9 mouse cellular contexts compared by ENCODE assay signal in genomic region chr8:84485864-84486263, GRCm38 (mm10).
DNase-seq lines count a peak whose midpoint lies in the region; ATAC-seq lines count a peak whose summit lies in the region.
"Had no signal": no experiment of that assay in that cellular context is flagged by ENCODE, and none has a peak within 500 bp of the region (broad histone marks: within the 10 kb centered on the region; RNA-seq: fewer than 3 reads in every experiment).

No protein-coding gene starts in this region.

- H3K4me3 ChIP-seq in hindbrain, embryonic 13.5 days, result no peak overlapping the region
- H3K4me3 ChIP-seq in hindbrain, embryonic 11.5 days (ENCODE audit: low read depth, low read length), result no peak overlapping the region

- peaks cover 9% of the 10 kb centered on the region; the same call in 1 of the 2 replicates for H3K4me1 ChIP-seq in hindbrain, embryonic 13.5 days (replicated peaks)
- no peaks in the 10 kb centered on the region for H3K4me1 ChIP-seq in hindbrain, embryonic 11.5 days (replicated peaks; ENCODE audit: control insufficient read depth, insufficient read depth, low read length)

- DNase-seq in hindbrain, embryonic 11.5 days (ENCODE audit: low spot score), result no peak
- DNase-seq in brain, adult 2 months (ENCODE audit: low read depth, low spot score), result peak; percentile 98
- DNase-seq in cerebellum, postnatal 4 days (ENCODE audit: low spot score in 2 of 2), result peak; percentile 71 to 94
- DNase-seq in kidney, postnatal 36 days, result peak; percentile 24 to 58
- DNase-seq in lung, postnatal 36 days, result no peak
- DNase-seq in frontal cortex, postnatal 36 days (ENCODE audit: low spot score in 2 of 2), result no peak
- no peak for DNase-seq in adipocyte (ENCODE audit: low spot score)
- DNase-seq: lung, postnatal 14 days had no signal

- ATAC-seq in hindbrain, embryonic 13.5 days (ENCODE audit: low FRiP score), result peak; percentile 72
- no peak for ATAC-seq in hindbrain, embryonic 11.5 days (ENCODE audit: low FRiP score)

- WGBS in hindbrain, embryonic 13.5 days, result 58% methylated on average over 7 of the region's 7 CpGs
- 81% methylated on average over 7 of the region's 7 CpGs for WGBS in hindbrain, embryonic 11.5 days

- H3K4me2 ChIP-seq in hindbrain, embryonic 13.5 days, result no peak overlapping the region
- no peak overlapping the region for H3K4me2 ChIP-seq in hindbrain, embryonic 11.5 days (replicated peaks; ENCODE audit: low read depth, low read length)

- no peaks in the 10 kb centered on the region for H3K27me3 ChIP-seq in hindbrain, embryonic 13.5 days
- no peaks in the 10 kb centered on the region for H3K27me3 ChIP-seq in hindbrain, embryonic 11.5 days (ENCODE audit: control insufficient read depth, insufficient read depth, low read length)

- no peak overlapping the region for H3K27ac ChIP-seq in hindbrain, embryonic 13.5 days
- H3K27ac ChIP-seq in hindbrain, embryonic 11.5 days (ENCODE audit: low read depth, low read length), result no peak overlapping the region

- peaks cover 6% of the 10 kb centered on the region; the same call in 1 of the 2 replicates for H3K36me3 ChIP-seq in hindbrain, embryonic 13.5 days
- no peaks in the 10 kb centered on the region for H3K36me3 ChIP-seq in hindbrain, embryonic 11.5 days (ENCODE audit: control insufficient read depth, insufficient read depth, low read length)

- H3K9me3 ChIP-seq in hindbrain, embryonic 13.5 days, result no peaks in the 10 kb centered on the region
- no peaks in the 10 kb centered on the region for H3K9me3 ChIP-seq in hindbrain, embryonic 11.5 days (ENCODE audit: control insufficient read depth, low read length)

- H3K9ac ChIP-seq in hindbrain, embryonic 13.5 days, result no peak overlapping the region
- no peak overlapping the region for H3K9ac ChIP-seq in hindbrain, embryonic 11.5 days (ENCODE audit: low read depth, low read length)

Comparison
In these comparisons a context has a peak if more than half of its experiments do, and no peak if none do; other contexts are left out.
1. DNase-seq: peak in brain, adult 2 months (single experiment), cerebellum, postnatal 4 days (2 of 2) and kidney, postnatal 36 days (2 of 2); none in hindbrain, embryonic 11.5 days (single experiment), lung, postnatal 36 days (single experiment), frontal cortex, postnatal 36 days (0 of 2) and adipocyte (single experiment).